Mouse (Mus musculus) MEL (cell line): ENCODE results near the gene Parp11. TPM values are rescaled to one million over a fixed set of nuclear protein-coding genes. Genes with fewer than 3 reads are reported as not detected.

Experiments
- DNase-seq: peaks from one replicate; pipeline ENCODE4 v3.0.0; 2011; ENCODE audit warnings: low read depth, low spot score
- H3K27ac ChIP-seq: 2 replicates; pipeline ENCODE4 v1.5.1; 2012; ENCODE audit warnings: low read depth, mild to moderate bottlenecking, control low read depth, low read length, moderate library complexity; ENCODE audit not compliant: control insufficient read depth
- H3K27me3 ChIP-seq, 2 experiments: fragments of 150-350 bp in 1 of 2; sonication (generic) in 1 of 2; 2 replicates each; pipeline ENCODE4 v1.6.1; 2012; ENCODE audit warnings: low read length in 2 of 2, mild to moderate bottlenecking in 2 of 2, improper control_type of control experiment in 1 of 2, moderate library complexity in 1 of 2; ENCODE audit not compliant: insufficient read depth in 2 of 2, control insufficient read depth in 1 of 2
- H3K36me3 ChIP-seq, 2 experiments: 2 replicates each; pipeline ENCODE4 v1.6.1; 2012 to 2014; ENCODE audit warnings: low read length in 2 of 2, improper control_type of control experiment in 1 of 2, inconsistent platforms in 1 of 2, mild to moderate bottlenecking in 1 of 2; ENCODE audit not compliant: insufficient read depth in 2 of 2, control insufficient read depth in 1 of 2
- H3K4me1 ChIP-seq, 2 experiments: fragments of 150-350 bp in 1 of 2; sonication (generic) in 1 of 2; 2 replicates each; pipeline ENCODE4 v1.6.1; 2012; ENCODE audit warnings: low read length in 2 of 2, improper control_type of control experiment in 1 of 2, mild to moderate bottlenecking in 1 of 2; ENCODE audit not compliant: insufficient read depth in 2 of 2, control insufficient read depth in 1 of 2
- H3K4me3 ChIP-seq, 2 experiments: fragments of 150-350 bp in 1 of 2; sonication (generic) in 1 of 2; 2 replicates each; pipeline ENCODE4 v1.5.1; 2012; ENCODE audit warnings: low read depth in 2 of 2, low read length in 2 of 2, mild to moderate bottlenecking in 2 of 2, moderate library complexity in 2 of 2, control low read depth in 1 of 2, improper control_type of control experiment in 1 of 2; ENCODE audit not compliant: control insufficient read depth in 1 of 2, insufficient read depth in 1 of 2
- H3K79me2 ChIP-seq: 2 replicates; pipeline ENCODE4 v1.6.1; 2012; ENCODE audit warnings: mild to moderate bottlenecking, low read length, moderate library complexity; ENCODE audit not compliant: control insufficient read depth, poor library complexity, insufficient read depth
- H3K9ac ChIP-seq: 2 replicates; pipeline ENCODE4 v1.6.1; 2012; ENCODE audit warnings: low read depth, mild to moderate bottlenecking, control low read depth, low read length, moderate library complexity; ENCODE audit not compliant: control insufficient read depth, poor library complexity, severe bottlenecking
- H3K9me3 ChIP-seq: fragments of 150-350 bp; sonication (generic); replicated peaks from 2 replicates; pipeline ENCODE4 v1.6.1; 2012; ENCODE audit warnings: mild to moderate bottlenecking, low read length, improper control_type of control experiment, moderate library complexity; ENCODE audit not compliant: insufficient read depth
- CHD1 ChIP-seq: IDR thresholded peaks from 2 replicates; pipeline ENCODE4 v1.6.1; 2012; ENCODE audit warnings: low read depth, mild to moderate bottlenecking, inconsistent platforms, low read length, improper control_type of control experiment
- CHD2 ChIP-seq: IDR thresholded peaks from 2 replicates; pipeline ENCODE4 v1.6.1; 2011; ENCODE audit warnings: low read length, improper control_type of control experiment
- CTCF ChIP-seq, 3 experiments: IDR thresholded peaks in 2 of 3; conservative IDR thresholded peaks in 1 of 3; 2 replicates each; pipeline ENCODE4 v1.5.1; 2011 to 2012; ENCODE audit warnings: low read length in 3 of 3, low read depth in 2 of 3, mild to moderate bottlenecking in 2 of 3, improper control_type of control experiment in 1 of 3, inconsistent platforms in 1 of 3, mixed read lengths in 1 of 3, moderate library complexity in 1 of 3; ENCODE audit not compliant: control insufficient read depth in 1 of 3, insufficient read depth in 1 of 3, poor library complexity in 1 of 3, severe bottlenecking in 1 of 3
- ELF1 ChIP-seq: IDR thresholded peaks from 2 replicates; pipeline ENCODE4 v1.6.1; 2014; ENCODE audit warnings: low read depth, mild to moderate bottlenecking, inconsistent platforms, low read length, improper control_type of control experiment, moderate library complexity
- EP300 ChIP-seq, 2 experiments: IDR thresholded peaks; 2 replicates each; pipeline ENCODE4 v1.6.1; 2011; ENCODE audit warnings: improper control_type of control experiment in 2 of 2, low read length in 2 of 2, low read depth in 1 of 2, mild to moderate bottlenecking in 1 of 2
- ETS1 ChIP-seq: IDR thresholded peaks from 2 replicates; pipeline ENCODE4 v1.6.1; 2012; ENCODE audit warnings: low read depth, mild to moderate bottlenecking, inconsistent platforms, low read length, improper control_type of control experiment, moderate library complexity
- GABPA ChIP-seq: IDR thresholded peaks from 2 replicates; pipeline ENCODE4 v1.6.1; 2012; ENCODE audit warnings: low read depth, mild to moderate bottlenecking, inconsistent platforms, low read length, improper control_type of control experiment, moderate library complexity
- GATA1 ChIP-seq: IDR thresholded peaks from 2 replicates; pipeline ENCODE4 v1.6.1; 2011; ENCODE audit warnings: low read depth, low read length, improper control_type of control experiment
- HCFC1 ChIP-seq: IDR thresholded peaks from 2 replicates; pipeline ENCODE4 v1.6.1; 2012; ENCODE audit warnings: low read depth, mild to moderate bottlenecking, inconsistent platforms, low read length, improper control_type of control experiment, moderate library complexity
- JUND ChIP-seq: IDR thresholded peaks from 2 replicates; pipeline ENCODE4 v1.6.1; 2011; ENCODE audit warnings: low read depth, mild to moderate bottlenecking, improper control_type of control experiment, low read length
- KAT2A ChIP-seq: conservative IDR thresholded peaks from 2 replicates; pipeline ENCODE4 v1.6.1; 2012; ENCODE audit warnings: low read depth, low read length, improper control_type of control experiment, inconsistent platforms
- MAFK ChIP-seq: IDR thresholded peaks from 2 replicates; pipeline ENCODE4 v1.6.1; 2011; ENCODE audit warnings: low read depth, mild to moderate bottlenecking, low read length, improper control_type of control experiment, borderline replicate concordance
- MAX ChIP-seq: IDR thresholded peaks from 2 replicates; pipeline ENCODE4 v1.6.1; 2011; ENCODE audit warnings: low read length, improper control_type of control experiment
- MAZ ChIP-seq: IDR thresholded peaks from 2 replicates; pipeline ENCODE4 v1.6.1; 2012; ENCODE audit warnings: low read depth, mild to moderate bottlenecking, inconsistent platforms, low read length, improper control_type of control experiment
- MEF2A ChIP-seq: IDR thresholded peaks from 2 replicates; pipeline ENCODE4 v1.6.1; 2014; ENCODE audit warnings: low read depth, mild to moderate bottlenecking, inconsistent platforms, low read length, improper control_type of control experiment; ENCODE audit not compliant: poor library complexity, insufficient replicate concordance, severe bottlenecking; ENCODE audit errors: extremely low read depth
- MXI1 ChIP-seq: IDR thresholded peaks from 2 replicates; pipeline ENCODE4 v1.6.1; 2011; ENCODE audit warnings: mild to moderate bottlenecking, low read depth, low read length, improper control_type of control experiment
- MYB ChIP-seq: IDR thresholded peaks from 2 replicates; pipeline ENCODE4 v1.6.1; 2011; ENCODE audit warnings: mild to moderate bottlenecking, low read depth, low read length, improper control_type of control experiment
- MYC ChIP-seq: IDR thresholded peaks from 2 replicates; pipeline ENCODE4 v1.6.1; 2011; ENCODE audit warnings: low read depth, mild to moderate bottlenecking, low read length, improper control_type of control experiment, moderate library complexity
- NELFE ChIP-seq: IDR thresholded peaks from 2 replicates; pipeline ENCODE4 v1.6.1; 2011; ENCODE audit warnings: low read depth, low read length, improper control_type of control experiment
- NRF1 ChIP-seq: IDR thresholded peaks from 2 replicates; pipeline ENCODE4 v1.6.1; 2014; ENCODE audit warnings: low read depth, mild to moderate bottlenecking, inconsistent platforms, low read length, improper control_type of control experiment, moderate library complexity; ENCODE audit not compliant: poor library complexity, insufficient read depth, severe bottlenecking
- POLR2AphosphoS2 ChIP-seq: IDR thresholded peaks from 2 replicates; pipeline ENCODE4 v1.6.1; 2011; ENCODE audit warnings: low read length, improper control_type of control experiment
- POLR2AphosphoS5 ChIP-seq: IDR thresholded peaks from 2 replicates; pipeline ENCODE4 v1.6.1; 2012; ENCODE audit warnings: low read depth, borderline replicate concordance, mild to moderate bottlenecking, inconsistent platforms, low read length, moderate library complexity, mixed read lengths
- RAD21 ChIP-seq: IDR thresholded peaks from 2 replicates; pipeline ENCODE4 v1.6.1; 2011; ENCODE audit warnings: mild to moderate bottlenecking, low read depth, low read length, improper control_type of control experiment
- RCOR1 ChIP-seq: IDR thresholded peaks from 2 replicates; pipeline ENCODE4 v1.6.1; 2012; ENCODE audit warnings: low read depth, mild to moderate bottlenecking, inconsistent platforms, low read length, improper control_type of control experiment
- SIN3A ChIP-seq: IDR thresholded peaks from 2 replicates; pipeline ENCODE4 v1.6.1; 2012; ENCODE audit warnings: low read length, improper control_type of control experiment, inconsistent platforms
- SMC3 ChIP-seq: IDR thresholded peaks from 2 replicates; pipeline ENCODE4 v1.6.1; 2011; ENCODE audit warnings: low read depth, low read length, improper control_type of control experiment
- TBP ChIP-seq: IDR thresholded peaks from 2 replicates; pipeline ENCODE4 v1.8.0; 2011; ENCODE audit warnings: low read depth, low read length, improper control_type of control experiment
- TCF12 ChIP-seq: IDR thresholded peaks from 2 replicates; pipeline ENCODE4 v1.6.1; 2014; ENCODE audit warnings: low read depth, mild to moderate bottlenecking, inconsistent platforms, low read length, improper control_type of control experiment, moderate library complexity
- USF1 ChIP-seq: IDR thresholded peaks from 2 replicates; pipeline ENCODE4 v1.6.1; 2014; ENCODE audit warnings: low read depth, mild to moderate bottlenecking, inconsistent platforms, low read length, improper control_type of control experiment, moderate library complexity
- USF2 ChIP-seq, 2 experiments: IDR thresholded peaks; 2 replicates each; pipeline ENCODE4 v1.6.1; 2011 to 2012; ENCODE audit warnings: improper control_type of control experiment in 2 of 2, low read length in 2 of 2, borderline replicate concordance in 1 of 2, inconsistent platforms in 1 of 2, low read depth in 1 of 2, mild to moderate bottlenecking in 1 of 2; ENCODE audit not compliant: insufficient read depth in 1 of 2
- ZC3H11A ChIP-seq: IDR thresholded peaks from 2 replicates; pipeline ENCODE4 v1.6.1; 2012; ENCODE audit warnings: low read depth, mild to moderate bottlenecking, inconsistent platforms, low read length, improper control_type of control experiment
- ZNF384 ChIP-seq: IDR thresholded peaks from 2 replicates; pipeline ENCODE4 v1.6.1; 2012; ENCODE audit warnings: low read depth, mild to moderate bottlenecking, inconsistent platforms, low read length, improper control_type of control experiment
- polyA plus RNA-seq, 2 experiments: library from polyadenylated mRNA; stranded (reverse) in 1 of 2; unstranded in 1 of 2; fragments of >175 nt in 1 of 2; fragments of >200 nt in 1 of 2; gene quantifications; 2 replicates each; pipeline versions ENCODE4 v1.2.1 to v1.2.4; 2012; ENCODE audit warnings: low replicate concordance in 2 of 2, low read depth in 1 of 2; ENCODE audit not compliant: insufficient read length in 2 of 2, insufficient read depth in 1 of 2, missing spikeins in 1 of 2
- total RNA-seq: library from RNA; depleted of rRNA; stranded (reverse); fragments of 300-350 nt; gene quantifications from 2 replicates; pipeline ENCODE4 v1.2.3, GENCODE M21; 2012

Parp11 gene
- total and polyA plus RNA-seq, 3 experiments: 5.9 to 8.2 TPM; not detected in 1

- Histone ChIP-seq H3K4me3 (no peak overlapping the region), H3K79me2 (no peaks in the 10 kb centered on the region), H3K27me3 (no peaks in the 10 kb centered on the region), H3K36me3 (no peaks in the 10 kb centered on the region)
- DNase-seq: no peak
- no peak for TF ChIP-seq ZC3H11A
- no peak for TF ChIP-seq POLR2AphosphoS5
- no peak for TF ChIP-seq JUND
- TF ChIP-seq TBP: no peak
- no peak for TF ChIP-seq CHD1
- TF ChIP-seq CTCF (IDR thresholded peaks at IDR 0.05 in 2 of 3, conservative IDR thresholded peaks at IDR 0.05 in 1 of 3; ENCODE audit: control insufficient read depth in 1 of 3, insufficient read depth in 1 of 3, low read depth in 2 of 3, low read length in 3 of 3, poor library complexity in 1 of 3, severe bottlenecking in 1 of 3): no peak
- TF ChIP-seq SIN3A: no peak
- TF ChIP-seq EP300 (IDR thresholded peaks at IDR 0.05; ENCODE audit: low read depth in 1 of 2, low read length in 2 of 2): no peak
- no peak for TF ChIP-seq GATA1
- TF ChIP-seq MEF2A: no peak
- TF ChIP-seq MAX: no peak
- no peak for TF ChIP-seq NRF1
- TF ChIP-seq NELFE: no peak
- no peak for TF ChIP-seq MYB
- TF ChIP-seq POLR2AphosphoS2: no peak
- TF ChIP-seq SMC3: no peak
- no peak for TF ChIP-seq GABPA
- TF ChIP-seq ETS1: no peak
- TF ChIP-seq ZNF384: no peak
- TF ChIP-seq MAFK: no peak
- TF ChIP-seq, all 39 proteins: peak for 0
- Histone ChIP-seq H3K9me3 (no peaks in the 10 kb centered on the region), H3K4me1 (no peaks in the 10 kb centered on the region), H3K27ac (no peak overlapping the region), H3K9ac (no peak overlapping the region)
Observed at GRCm38 (mm10) chr6:127500119-127500518, 53.5 kb downstream of the Parp11 start.

GRCm38 (mm10) chr6:127500806-127501205 is 54.2 kb downstream of the Parp11 start:
- Histone ChIP-seq H3K9ac (no peak overlapping the region), H3K27ac (no peak overlapping the region), H3K9me3 (no peaks in the 10 kb centered on the region), H3K27me3 (no peaks in the 10 kb centered on the region), H3K36me3 (no peaks in the 10 kb centered on the region), H3K4me3 (no peak overlapping the region), H3K4me1 (no peaks in the 10 kb centered on the region), H3K79me2 (no peaks in the 10 kb centered on the region)
- no peak for TF ChIP-seq CTCF (IDR thresholded peaks at IDR 0.05 in 2 of 3, conservative IDR thresholded peaks at IDR 0.05 in 1 of 3; ENCODE audit: control insufficient read depth in 1 of 3, insufficient read depth in 1 of 3, low read depth in 2 of 3, low read length in 3 of 3, poor library complexity in 1 of 3, severe bottlenecking in 1 of 3)
- TF ChIP-seq RAD21: no peak
- no peak for TF ChIP-seq JUND
- no peak for TF ChIP-seq USF1
- no peak for TF ChIP-seq HCFC1
- no peak for TF ChIP-seq EP300 (IDR thresholded peaks at IDR 0.05; ENCODE audit: low read depth in 1 of 2, low read length in 2 of 2)
- no peak for TF ChIP-seq MEF2A
- TF ChIP-seq TCF12: no peak
- no peak for TF ChIP-seq MXI1
- no peak for TF ChIP-seq MYB
- no peak for TF ChIP-seq ELF1
- TF ChIP-seq TBP: no peak
- no peak for TF ChIP-seq KAT2A
- TF ChIP-seq CHD2: no peak
- TF ChIP-seq RCOR1: no peak
- no peak for TF ChIP-seq ETS1
- TF ChIP-seq CHD1: no peak
- no peak for TF ChIP-seq MYC
- TF ChIP-seq MAZ: no peak
- TF ChIP-seq USF2 (IDR thresholded peaks at IDR 0.05; ENCODE audit: borderline replicate concordance in 1 of 2, insufficient read depth in 1 of 2, low read depth in 1 of 2, low read length in 2 of 2): no peak
- no peak for DNase-seq
